Mouse (Mus musculus) ES-Bruce4 (cell line): ENCODE measurements around the gene Disc1. TPM values are rescaled to one million over a fixed set of nuclear protein-coding genes. Genes with fewer than 3 reads are reported as not detected.

ENCODE experiments used
- H3K27ac ChIP-seq: 2 replicates; pipeline ENCODE4 v1.5.1; 2012; ENCODE audit warnings: low read length, inconsistent platforms; ENCODE audit not compliant: insufficient read depth
- H3K27me3 ChIP-seq: 2 replicates; pipeline ENCODE4 v1.6.1; 2012; ENCODE audit warnings: mild to moderate bottlenecking, low read length, inconsistent platforms; ENCODE audit not compliant: control insufficient read depth, poor library complexity, insufficient read depth, severe bottlenecking
- H3K36me3 ChIP-seq: 2 replicates; pipeline ENCODE4 v1.6.1; 2012; ENCODE audit warnings: inconsistent platforms, mild to moderate bottlenecking, low read length, moderate library complexity; ENCODE audit not compliant: control insufficient read depth, poor library complexity, insufficient read depth, severe bottlenecking
- H3K4me1 ChIP-seq: one replicate; pipeline ENCODE4 v1.8.1; 2011; ENCODE audit warnings: low read length; ENCODE audit not compliant: control insufficient read depth, insufficient read depth
- H3K4me3 ChIP-seq: 2 replicates; pipeline ENCODE4 v1.5.1; 2011; ENCODE audit warnings: low read depth, mild to moderate bottlenecking, low read length
- H3K9ac ChIP-seq: 2 replicates; pipeline ENCODE4 v1.6.1; 2012; ENCODE audit warnings: low read depth, mild to moderate bottlenecking, inconsistent platforms; ENCODE audit not compliant: poor library complexity, severe bottlenecking
- H3K9me3 ChIP-seq: replicated peaks from 2 replicates; pipeline ENCODE4 v1.6.1; 2012; ENCODE audit warnings: mild to moderate bottlenecking, low read length, inconsistent platforms; ENCODE audit not compliant: control insufficient read depth, poor library complexity, insufficient read depth, severe bottlenecking
- CTCF ChIP-seq: IDR thresholded peaks from one replicate; pipeline ENCODE4 v1.8.1; 2011; ENCODE audit warnings: low read depth, low read length
- EP300 ChIP-seq: IDR thresholded peaks from 2 replicates; pipeline ENCODE4 v1.6.1; 2011; ENCODE audit warnings: low read depth, low read length; ENCODE audit not compliant: insufficient read depth
- POLR2A ChIP-seq: IDR thresholded peaks from one replicate; pipeline ENCODE4 v1.8.1; 2011; ENCODE audit warnings: low read length; ENCODE audit not compliant: insufficient read depth
- polyA plus RNA-seq: library from polyadenylated mRNA; stranded (reverse); fragments of >200 nt; gene quantifications from 2 replicates; pipeline ENCODE4 v1.2.4, GENCODE M21; 2011; ENCODE audit warnings: low read depth; ENCODE audit not compliant: missing spikeins, insufficient read depth, insufficient read length

Gene Disc1
- polyA plus RNA-seq, 1 experiment: not detected

GRCm38 (mm10) chr8:125116616-125117015 lies 62.6 kb downstream of the Disc1 start:
- Histone ChIP-seq H3K9ac (no peak overlapping the region), H3K27me3 (no peaks in the 10 kb centered on the region), H3K4me3 (no peak overlapping the region), H3K9me3 (no peaks in the 10 kb centered on the region), H3K27ac (no peak overlapping the region), H3K36me3 (no peaks in the 10 kb centered on the region), H3K4me1 (no peaks in the 10 kb centered on the region)
- TF ChIP-seq POLR2A (no peak), CTCF (peak; percentile 79), EP300 (no peak)

DNA sequence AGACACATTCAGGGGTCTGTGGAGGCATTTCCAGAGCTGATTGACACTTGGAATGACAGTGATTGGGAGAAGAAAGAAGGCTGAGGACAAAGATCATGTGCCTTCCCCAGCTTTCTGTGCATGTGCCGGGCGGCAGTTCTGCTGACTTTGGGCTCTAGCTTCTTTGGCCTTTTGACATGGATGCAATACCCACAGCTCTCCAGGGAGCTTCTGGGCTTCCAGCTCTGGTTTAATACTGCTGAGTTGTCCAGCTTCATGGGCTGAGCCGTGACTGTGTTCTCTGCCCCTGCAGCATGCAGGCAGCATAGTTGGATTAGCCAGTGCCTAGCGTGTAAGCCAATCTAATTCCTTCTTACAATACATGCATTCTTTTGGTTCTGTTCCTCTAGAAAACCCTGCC lies 72.5 kb downstream of the Disc1 start:
- TF ChIP-seq EP300 (no peak), POLR2A (no peak), CTCF (no peak)
- Histone ChIP-seq H3K36me3 (no peaks in the 10 kb centered on the region), H3K27me3 (no peaks in the 10 kb centered on the region)

GRCm38 (mm10) chr8:125127621-125128020 lies 73.6 kb downstream of the Disc1 start:
- TF ChIP-seq EP300 (no peak), CTCF (no peak), POLR2A (no peak)
- Histone ChIP-seq H3K9me3 (no peaks in the 10 kb centered on the region), H3K4me1 (no peaks in the 10 kb centered on the region), H3K27me3 (no peaks in the 10 kb centered on the region), H3K36me3 (no peaks in the 10 kb centered on the region), H3K9ac (no peak overlapping the region), H3K4me3 (no peak overlapping the region), H3K27ac (no peak overlapping the region)

More for the DNA sequence above, 72.5 kb downstream of the Disc1 start:
- H3K9me3 ChIP-seq: no peaks in the 10 kb centered on the region
- H3K4me1 ChIP-seq: no peaks in the 10 kb centered on the region
- no peak overlapping the region for H3K4me3 ChIP-seq
- H3K9ac ChIP-seq: no peak overlapping the region
- H3K27ac ChIP-seq: no peak overlapping the region

DNA sequence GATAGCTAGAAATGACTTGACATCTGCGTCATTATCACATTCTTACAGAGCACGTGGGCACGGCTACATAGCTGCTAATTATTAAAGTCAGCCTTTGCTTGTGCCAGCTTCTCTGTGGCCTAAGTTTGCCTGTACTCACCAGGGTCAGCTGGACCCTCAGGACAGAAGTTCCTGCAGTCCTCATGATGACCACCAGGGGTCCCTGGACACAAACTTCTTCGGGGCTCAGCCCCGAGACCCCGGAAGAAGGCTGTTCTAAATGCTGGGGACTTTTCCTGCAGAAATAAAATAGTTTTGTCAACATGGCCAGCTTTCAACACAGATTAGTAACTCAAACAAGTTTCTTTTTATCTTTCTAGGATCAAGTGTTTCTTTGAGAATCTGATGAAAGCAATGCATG lies 74.3 kb downstream of the Disc1 start:
- TF ChIP-seq EP300 (no peak), POLR2A (no peak), CTCF (peak; percentile 63)
- H3K27me3 ChIP-seq: no peaks in the 10 kb centered on the region
- H3K4me1 ChIP-seq: no peaks in the 10 kb centered on the region
- no peak overlapping the region for H3K4me3 ChIP-seq
- no peak overlapping the region for H3K27ac ChIP-seq
- H3K9me3 ChIP-seq: no peaks in the 10 kb centered on the region
- no peak overlapping the region for H3K9ac ChIP-seq
- H3K36me3 ChIP-seq: no peaks in the 10 kb centered on the region

- no peaks in the 10 kb centered on the region for H3K4me1 ChIP-seq
- H3K36me3 ChIP-seq: no peaks in the 10 kb centered on the region
- H3K9ac ChIP-seq: no peak overlapping the region
- H3K9me3 ChIP-seq: no peaks in the 10 kb centered on the region
- TF ChIP-seq EP300 (no peak), POLR2A (no peak), CTCF (no peak)
- no peak overlapping the region for H3K27ac ChIP-seq
- H3K27me3 ChIP-seq: no peaks in the 10 kb centered on the region
- no peak overlapping the region for H3K4me3 ChIP-seq
Measured at GRCm38 (mm10) chr8:125130835-125131234, 76.8 kb downstream of the Disc1 start.

GRCm38 (mm10) chr8:125131265-125131664 lies 77.3 kb downstream of the Disc1 start:
- H3K9ac ChIP-seq: no peak overlapping the region
- no peaks in the 10 kb centered on the region for H3K27me3 ChIP-seq
- H3K27ac ChIP-seq: no peak overlapping the region
- H3K4me1 ChIP-seq: no peaks in the 10 kb centered on the region
- H3K4me3 ChIP-seq: no peak overlapping the region
- TF ChIP-seq EP300 (no peak), POLR2A (no peak), CTCF (no peak)
- H3K9me3 ChIP-seq: no peaks in the 10 kb centered on the region
- no peaks in the 10 kb centered on the region for H3K36me3 ChIP-seq
